Mouse (Mus musculus) right cerebral cortex, postnatal 36 days (tissue): ENCODE results near the gene Cgnl1.

Source experiments
- DNase-seq, 2 experiments: peaks; one replicate each; pipeline ENCODE4 v3.0.0; 2022; ENCODE audit warnings: low spot score in 2 of 2, mixed read lengths in 1 of 2

Gene Cgnl1

GRCm38 (mm10) chr9:71578896-71579564, 192.4 kb downstream of the Cgnl1 start:
- DNase-seq = no peak
